Mouse (Mus musculus): Measurements from ENCODE around the gene Iqgap2. TPM values are rescaled to one million over a fixed set of nuclear protein-coding genes. Genes with fewer than 3 reads are reported as not detected.

The Iqgap2 gene
- polyA plus RNA-seq, 1 experiment: 0.06 TPM

DNA sequence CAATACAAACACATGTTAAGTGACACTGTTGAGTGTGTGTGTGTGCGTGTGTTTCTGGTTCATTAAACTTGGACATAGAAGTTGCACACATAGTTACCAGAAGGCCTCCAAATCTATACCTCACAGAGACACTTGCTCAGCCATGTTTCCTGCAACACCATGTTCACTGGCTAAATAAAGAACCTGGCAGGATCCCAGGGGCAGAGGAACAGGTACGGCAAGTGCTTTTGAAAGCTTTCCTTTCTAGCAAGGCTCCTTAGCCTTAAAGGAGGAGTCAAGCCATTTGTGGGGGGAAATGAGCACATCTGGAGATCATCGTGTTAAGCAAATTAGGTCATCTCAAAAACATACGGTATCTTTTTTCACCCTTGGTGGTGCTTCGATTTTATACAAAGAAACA lies 188.3 kb downstream of the Iqgap2 start:
- Histone ChIP-seq H3K27me3 (ENCODE audit: control insufficient read depth, insufficient read depth, insufficient read length) (no peaks in the 10 kb centered on the region), H3ac (ENCODE audit: control insufficient read depth, insufficient read length, low read depth) (no peak overlapping the region), H3K36me3 (ENCODE audit: control insufficient read depth, insufficient read depth) (no peaks in the 10 kb centered on the region), H3K4me3 (ENCODE audit: insufficient read depth, poor library complexity, severe bottlenecking) (no peak overlapping the region), H3K79me3 (ENCODE audit: low read depth) (no peaks in the 10 kb centered on the region), H3K79me2 (ENCODE audit: control insufficient read depth, insufficient read depth) (no peaks in the 10 kb centered on the region)
- TF ChIP-seq USF1 (IDR thresholded peaks at IDR 0.05; ENCODE audit: low read depth) (no peak), FOSL1 (IDR thresholded peaks at IDR 0.05; ENCODE audit: insufficient read depth, low read length, poor library complexity, severe bottlenecking) (no peak), MYOD1 (IDR thresholded peaks at IDR 0.05; ENCODE audit: control insufficient read depth, insufficient read length, low read depth) (no peak), CTCF (IDR thresholded peaks at IDR 0.05; ENCODE audit: control insufficient read depth, insufficient read depth, insufficient read length) (no peak), MYOG (IDR thresholded peaks at IDR 0.05; ENCODE audit: control insufficient read depth, extremely low read depth, insufficient read length) (no peak), CEBPB (IDR thresholded peaks at IDR 0.05; ENCODE audit: low read depth) (no peak), MAX (IDR thresholded peaks at IDR 0.05) (no peak)

DNA sequence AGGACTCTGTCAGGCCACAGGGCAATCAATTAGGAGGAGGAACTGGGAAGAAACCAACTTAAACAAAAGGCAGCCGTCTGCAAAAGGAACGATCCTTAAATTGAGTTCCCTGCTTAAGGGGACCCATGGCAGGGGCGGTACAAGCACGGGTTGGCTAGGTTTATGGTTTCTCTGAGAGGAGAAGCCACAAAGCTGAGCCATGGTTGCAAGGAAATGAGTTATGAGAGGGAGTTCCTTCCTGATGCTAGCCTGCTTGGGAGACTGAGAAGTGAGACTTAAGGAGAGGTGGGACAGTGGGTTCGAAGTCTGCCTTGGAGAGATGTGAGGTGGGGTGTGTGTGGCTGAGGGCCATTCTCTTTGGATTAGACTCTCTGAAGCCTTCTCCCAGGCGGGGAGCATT lies 193.8 kb downstream of the Iqgap2 start:
- TF ChIP-seq FOSL1 (IDR thresholded peaks at IDR 0.05; ENCODE audit: insufficient read depth, low read length, poor library complexity, severe bottlenecking) (no peak), CEBPB (IDR thresholded peaks at IDR 0.05; ENCODE audit: low read depth) (no peak), USF1 (IDR thresholded peaks at IDR 0.05; ENCODE audit: low read depth) (no peak), MYOD1 (IDR thresholded peaks at IDR 0.05; ENCODE audit: control insufficient read depth, insufficient read length, low read depth) (no peak), MYOG (IDR thresholded peaks at IDR 0.05; ENCODE audit: control insufficient read depth, extremely low read depth, insufficient read length) (no peak), CTCF (IDR thresholded peaks at IDR 0.05; ENCODE audit: control insufficient read depth, insufficient read depth, insufficient read length) (no peak), MAX (IDR thresholded peaks at IDR 0.05) (no peak)
- H3ac ChIP-seq (ENCODE audit: control insufficient read depth, insufficient read length, low read depth): no peak overlapping the region
- no peaks in the 10 kb centered on the region for H3K36me3 ChIP-seq (ENCODE audit: control insufficient read depth, insufficient read depth)

DNA sequence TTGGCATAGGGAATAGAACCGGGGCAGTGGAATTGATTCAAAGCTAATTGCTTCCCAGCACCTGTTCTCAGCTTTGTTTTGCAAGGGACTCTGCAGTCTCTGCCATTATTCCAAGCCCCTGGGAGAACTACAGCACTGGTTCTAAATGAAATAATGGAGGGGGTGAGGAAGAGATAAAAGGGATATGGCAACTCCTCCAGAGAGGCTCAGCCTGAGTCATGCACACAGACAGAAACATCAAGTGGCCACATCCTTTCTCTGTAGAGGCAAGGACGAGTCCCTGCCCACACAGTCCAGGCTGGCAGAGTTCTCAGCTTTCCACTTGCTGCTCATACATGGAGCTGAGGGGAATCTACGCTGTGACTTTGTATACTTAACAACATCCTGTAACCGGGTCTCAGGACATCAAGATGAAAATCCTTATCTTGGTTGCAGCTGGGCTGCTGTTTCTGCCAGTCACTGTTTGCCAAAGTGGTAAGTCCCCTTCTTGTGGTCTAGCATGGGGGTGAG lies 195.0 kb downstream of the Iqgap2 start, which contains the start of gene F2rl2:
TSS of gene F2rl2 (plus strand) at position 200 of the 510 bp plus-strand sequence.
- Histone ChIP-seq H3K4me3 (ENCODE audit: insufficient read depth, poor library complexity, severe bottlenecking) (no peak within 1 kb of the TSS), H3K36me3 (ENCODE audit: control insufficient read depth, insufficient read depth) (no peaks in the 10 kb centered on the region), H3K79me2 (ENCODE audit: control insufficient read depth, insufficient read depth) (no peaks in the 10 kb centered on the region), H3K27me3 (ENCODE audit: control insufficient read depth, insufficient read depth, insufficient read length) (no peaks in the 10 kb centered on the region), H3K79me3 (ENCODE audit: low read depth) (no peaks in the 10 kb centered on the region), H3ac (ENCODE audit: control insufficient read depth, insufficient read length, low read depth) (no peak within 1 kb of the TSS)
- TF ChIP-seq CEBPB (IDR thresholded peaks at IDR 0.05; ENCODE audit: low read depth): no peak
- no peak for TF ChIP-seq CTCF (IDR thresholded peaks at IDR 0.05; ENCODE audit: control insufficient read depth, insufficient read depth, insufficient read length)
- TF ChIP-seq MYOD1 (IDR thresholded peaks at IDR 0.05; ENCODE audit: control insufficient read depth, insufficient read length, low read depth): peak; percentile 73

More for the DNA sequence above, 193.8 kb downstream of the Iqgap2 start:
- Histone ChIP-seq H3K4me3 (ENCODE audit: insufficient read depth, poor library complexity, severe bottlenecking) (no peak overlapping the region), H3K79me2 (ENCODE audit: control insufficient read depth, insufficient read depth) (no peaks in the 10 kb centered on the region), H3K27me3 (ENCODE audit: control insufficient read depth, insufficient read depth, insufficient read length) (no peaks in the 10 kb centered on the region), H3K79me3 (ENCODE audit: low read depth) (no peaks in the 10 kb centered on the region)

DNA sequence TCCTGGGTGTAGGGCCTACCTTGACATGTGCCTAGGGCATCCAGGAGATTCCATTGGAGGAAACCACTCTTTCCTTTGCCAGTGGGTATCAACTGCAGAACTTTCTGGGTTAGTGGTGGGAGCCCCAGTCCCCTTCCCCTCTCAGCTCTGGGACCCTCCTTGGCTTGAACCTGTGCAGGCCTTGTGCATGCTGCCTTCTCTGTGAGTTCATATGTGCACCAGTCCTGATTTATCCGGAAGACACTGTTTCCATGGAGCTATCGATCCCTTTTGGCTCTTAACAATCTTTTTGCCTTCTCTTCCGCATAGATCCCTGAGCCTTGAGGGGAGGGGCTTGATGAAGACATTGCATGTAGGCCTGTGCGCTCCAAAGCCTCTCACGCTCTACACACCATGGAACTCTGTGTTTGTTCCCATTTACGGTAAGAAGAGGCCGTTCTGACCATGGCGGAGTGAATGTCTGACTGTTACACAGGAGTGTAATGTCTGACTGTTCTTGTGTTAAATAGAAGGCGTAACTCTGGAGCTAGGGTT lies 195.5 kb downstream of the Iqgap2 start:
- Histone ChIP-seq H3K36me3 (ENCODE audit: control insufficient read depth, insufficient read depth) (no peaks in the 10 kb centered on the region), H3K4me3 (ENCODE audit: insufficient read depth, poor library complexity, severe bottlenecking) (no peak overlapping the region)

DNA sequence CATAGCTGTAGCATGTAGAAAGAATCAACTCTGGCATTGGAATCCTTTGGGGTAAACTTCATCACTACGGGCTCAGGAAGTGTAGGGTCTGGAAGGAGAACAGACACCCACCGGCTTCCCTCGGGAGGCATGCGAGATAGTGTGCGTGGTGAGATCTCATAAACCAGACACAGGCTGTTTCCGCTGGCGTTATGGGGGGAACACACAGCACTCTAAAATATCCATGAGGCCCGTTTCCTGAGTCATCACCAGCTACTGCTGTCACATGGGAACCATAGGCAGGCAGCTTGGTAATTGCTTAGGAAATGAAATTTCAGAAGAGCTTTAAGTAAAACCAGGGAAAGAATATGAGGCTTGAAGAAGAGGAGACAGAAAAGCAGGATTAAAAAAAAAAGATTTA lies 199.5 kb downstream of the Iqgap2 start:
- Histone ChIP-seq H3ac (ENCODE audit: control insufficient read depth, insufficient read length, low read depth) (no peak overlapping the region), H3K4me3 (ENCODE audit: insufficient read depth, poor library complexity, severe bottlenecking) (no peak overlapping the region), H3K79me2 (ENCODE audit: control insufficient read depth, insufficient read depth) (no peaks in the 10 kb centered on the region), H3K27me3 (ENCODE audit: control insufficient read depth, insufficient read depth, insufficient read length) (no peaks in the 10 kb centered on the region), H3K36me3 (ENCODE audit: control insufficient read depth, insufficient read depth) (no peaks in the 10 kb centered on the region), H3K79me3 (ENCODE audit: low read depth) (no peaks in the 10 kb centered on the region)
- TF ChIP-seq CTCF (IDR thresholded peaks at IDR 0.05; ENCODE audit: control insufficient read depth, insufficient read depth, insufficient read length): no peak
- TF ChIP-seq USF1 (IDR thresholded peaks at IDR 0.05; ENCODE audit: low read depth): no peak
- no peak for TF ChIP-seq MAX (IDR thresholded peaks at IDR 0.05)
- TF ChIP-seq MYOG (IDR thresholded peaks at IDR 0.05; ENCODE audit: control insufficient read depth, extremely low read depth, insufficient read length): no peak
- TF ChIP-seq MYOD1 (IDR thresholded peaks at IDR 0.05; ENCODE audit: control insufficient read depth, insufficient read length, low read depth): no peak
- TF ChIP-seq CEBPB (IDR thresholded peaks at IDR 0.05; ENCODE audit: low read depth): no peak
- TF ChIP-seq FOSL1 (IDR thresholded peaks at IDR 0.05; ENCODE audit: insufficient read depth, low read length, poor library complexity, severe bottlenecking): no peak

More for the DNA sequence above, 195.5 kb downstream of the Iqgap2 start:
- Histone ChIP-seq H3ac (ENCODE audit: control insufficient read depth, insufficient read length, low read depth) (no peak overlapping the region), H3K79me3 (ENCODE audit: low read depth) (no peaks in the 10 kb centered on the region), H3K79me2 (ENCODE audit: control insufficient read depth, insufficient read depth) (no peaks in the 10 kb centered on the region), H3K27me3 (ENCODE audit: control insufficient read depth, insufficient read depth, insufficient read length) (no peaks in the 10 kb centered on the region)
- no peak for TF ChIP-seq USF1 (IDR thresholded peaks at IDR 0.05; ENCODE audit: low read depth)
- no peak for TF ChIP-seq FOSL1 (IDR thresholded peaks at IDR 0.05; ENCODE audit: insufficient read depth, low read length, poor library complexity, severe bottlenecking)
- no peak for TF ChIP-seq CTCF (IDR thresholded peaks at IDR 0.05; ENCODE audit: control insufficient read depth, insufficient read depth, insufficient read length)
- TF ChIP-seq CEBPB (IDR thresholded peaks at IDR 0.05; ENCODE audit: low read depth): no peak
- no peak for TF ChIP-seq MYOG (IDR thresholded peaks at IDR 0.05; ENCODE audit: control insufficient read depth, extremely low read depth, insufficient read length)
- no peak for TF ChIP-seq MAX (IDR thresholded peaks at IDR 0.05)
- no peak for TF ChIP-seq MYOD1 (IDR thresholded peaks at IDR 0.05; ENCODE audit: control insufficient read depth, insufficient read length, low read depth)

DNA sequence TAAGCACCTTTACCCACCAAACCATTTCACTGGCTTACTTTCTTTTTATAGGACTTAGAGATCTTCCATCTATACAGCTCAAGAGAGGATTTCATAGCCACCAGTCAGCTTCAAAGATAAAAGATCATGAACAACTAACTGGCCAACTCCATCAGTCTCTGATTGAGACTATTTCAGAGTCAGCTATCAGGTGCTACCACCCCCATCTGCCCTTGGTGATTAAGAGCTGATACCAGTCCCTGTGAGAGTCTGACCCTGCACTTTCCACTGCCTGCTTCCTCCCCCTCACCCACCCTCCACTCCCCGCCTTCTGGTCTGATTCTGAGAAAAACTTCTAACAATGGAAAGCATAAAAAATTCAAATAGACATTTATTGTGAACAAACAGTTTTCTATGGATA lies 203.1 kb downstream of the Iqgap2 start:
- H3K79me3 ChIP-seq (ENCODE audit: low read depth): no peaks in the 10 kb centered on the region
- no peak overlapping the region for H3K4me3 ChIP-seq (ENCODE audit: insufficient read depth, poor library complexity, severe bottlenecking)
- TF ChIP-seq CEBPB (IDR thresholded peaks at IDR 0.05; ENCODE audit: low read depth): no peak
- no peak for TF ChIP-seq FOSL1 (IDR thresholded peaks at IDR 0.05; ENCODE audit: insufficient read depth, low read length, poor library complexity, severe bottlenecking)
- no peak for TF ChIP-seq USF1 (IDR thresholded peaks at IDR 0.05; ENCODE audit: low read depth)
- no peak for TF ChIP-seq MYOG (IDR thresholded peaks at IDR 0.05; ENCODE audit: control insufficient read depth, extremely low read depth, insufficient read length)
- TF ChIP-seq CTCF (IDR thresholded peaks at IDR 0.05; ENCODE audit: control insufficient read depth, insufficient read depth, insufficient read length): no peak
- TF ChIP-seq MYOD1 (IDR thresholded peaks at IDR 0.05; ENCODE audit: control insufficient read depth, insufficient read length, low read depth): no peak
- no peak for TF ChIP-seq MAX (IDR thresholded peaks at IDR 0.05)
- H3ac ChIP-seq (ENCODE audit: control insufficient read depth, insufficient read length, low read depth): no peak overlapping the region
- H3K36me3 ChIP-seq (ENCODE audit: control insufficient read depth, insufficient read depth): no peaks in the 10 kb centered on the region
- H3K79me2 ChIP-seq (ENCODE audit: control insufficient read depth, insufficient read depth): no peaks in the 10 kb centered on the region
- H3K27me3 ChIP-seq (ENCODE audit: control insufficient read depth, insufficient read depth, insufficient read length): no peaks in the 10 kb centered on the region

Measured in C2C12 (cell line).